Mouse (Mus musculus): ENCODE measurements around the gene Sp7. TPM values are rescaled to one million over a fixed set of nuclear protein-coding genes. Genes with fewer than 3 reads are reported as not detected.
A peak's percentile ranks its signal among the peaks of the same experiment; 100 is the strongest.

Sp7 gene
- total RNA-seq (2021) = not detected
- long read RNA-seq, experiment 1 = 0 reads
- long read RNA-seq, experiment 2 = 0 reads

DNA sequence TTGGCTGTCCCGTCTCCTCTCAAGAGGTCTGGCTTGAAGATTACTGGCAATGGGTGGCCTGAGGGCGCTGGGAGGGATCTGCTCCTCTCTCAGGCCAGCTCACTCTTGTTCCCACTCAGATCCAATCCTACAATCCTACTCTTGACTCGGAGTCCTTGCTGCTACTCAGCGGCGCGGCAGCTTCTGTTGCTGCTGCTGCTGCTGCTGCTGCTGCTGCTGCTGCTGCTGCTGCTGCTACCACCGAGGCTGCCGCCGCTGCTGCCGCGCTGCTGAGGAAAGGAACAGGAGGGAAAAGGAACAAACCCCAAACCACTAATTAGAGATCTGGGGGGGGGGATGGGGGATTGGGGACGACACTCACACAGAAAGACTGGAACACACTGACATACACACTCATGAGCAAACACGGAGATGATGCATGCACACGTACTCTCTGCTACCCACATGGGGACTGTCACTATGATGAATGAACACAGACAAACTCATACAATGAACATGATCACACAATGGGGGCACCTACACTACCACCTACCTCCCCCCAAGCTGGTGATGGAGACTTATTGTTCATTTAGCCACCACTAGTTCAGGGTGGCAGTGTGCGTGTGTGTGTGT lies at the start of gene Sp7:
Gene Sp7, minus strand, starts transcription at position 450 of the 612 bp plus-strand sequence.
- no peak for DNase-seq

DNA sequence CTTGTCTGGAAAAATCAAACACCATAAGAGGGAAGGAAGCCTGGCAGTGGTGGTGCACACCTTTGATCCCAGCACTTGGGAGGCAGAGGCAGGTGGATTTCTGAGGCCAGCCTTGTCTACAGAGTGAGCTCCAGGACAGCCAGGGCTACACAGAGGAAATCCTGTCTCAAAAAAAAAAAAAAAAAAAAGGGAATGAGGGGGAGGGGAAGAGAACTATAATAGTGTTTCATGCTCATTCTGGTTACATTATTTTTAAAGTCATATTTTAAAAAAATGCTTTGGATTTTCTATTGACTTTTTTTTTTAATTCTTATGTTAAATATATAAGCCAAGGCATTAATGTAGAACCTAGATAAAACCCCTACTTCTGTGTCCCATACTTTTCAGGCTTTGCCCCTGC lies 46.7 kb upstream of the Sp7 start:
- no peak for DNase-seq

DNA sequence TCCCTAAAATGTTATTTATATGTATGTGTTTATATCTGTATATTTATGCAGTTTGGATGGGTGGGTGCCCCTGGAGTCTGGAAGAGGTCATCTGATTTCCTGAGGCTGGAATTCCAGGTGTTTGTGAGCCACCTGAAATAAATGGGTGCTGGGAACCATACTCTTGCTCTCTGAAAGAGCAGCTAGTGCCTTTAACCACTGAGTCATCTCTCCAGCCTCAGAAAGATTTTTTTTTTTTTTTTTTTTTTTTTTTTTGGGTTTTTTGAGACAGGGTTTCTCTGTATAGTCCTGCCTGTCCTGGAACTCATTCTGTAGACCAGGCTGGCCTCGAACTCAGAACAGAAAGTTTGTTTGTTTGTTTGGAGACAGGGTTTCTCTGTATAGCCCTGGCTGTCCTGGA lies 44.1 kb upstream of the Sp7 start:
- no peak for DNase-seq

DNA sequence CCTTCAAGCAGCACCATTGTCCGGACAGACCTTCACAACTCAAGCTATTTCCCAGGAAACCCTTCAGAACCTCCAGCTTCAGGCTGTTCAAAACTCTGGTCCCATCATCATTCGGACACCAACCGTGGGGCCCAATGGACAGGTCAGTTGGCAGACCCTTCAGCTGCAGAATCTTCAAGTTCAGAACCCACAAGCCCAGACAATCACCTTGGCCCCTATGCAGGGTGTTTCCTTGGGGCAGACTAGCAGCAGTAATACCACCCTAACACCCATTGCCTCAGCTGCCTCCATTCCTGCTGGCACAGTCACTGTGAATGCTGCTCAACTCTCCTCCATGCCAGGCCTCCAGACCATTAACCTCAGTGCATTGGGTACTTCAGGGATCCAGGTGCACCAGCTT lies 42.3 kb upstream of the Sp7 start:
- DNase-seq = no peak

DNA sequence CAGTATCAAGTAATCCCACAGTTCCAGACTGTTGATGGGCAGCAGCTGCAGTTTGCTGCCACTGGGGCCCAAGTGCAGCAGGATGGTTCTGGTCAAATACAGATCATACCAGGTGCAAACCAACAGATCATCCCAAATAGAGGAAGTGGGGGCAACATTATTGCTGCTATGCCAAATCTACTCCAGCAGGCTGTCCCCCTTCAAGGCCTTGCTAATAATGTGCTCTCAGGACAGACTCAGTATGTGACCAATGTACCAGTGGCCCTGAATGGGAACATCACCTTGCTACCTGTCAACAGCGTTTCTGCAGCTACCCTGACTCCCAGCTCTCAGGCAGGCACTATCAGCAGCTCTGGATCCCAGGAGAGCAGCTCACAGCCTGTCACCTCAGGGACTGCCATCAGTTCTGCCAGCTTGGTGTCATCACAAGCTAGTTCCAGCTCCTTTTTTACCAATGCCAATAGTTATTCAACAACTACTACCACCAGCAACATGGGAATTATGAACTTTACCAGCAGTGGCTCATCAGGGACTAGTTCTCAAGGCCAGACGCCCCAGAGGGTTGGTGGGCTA lies 41.7 kb upstream of the Sp7 start:
- DNase-seq = no peak

DNA sequence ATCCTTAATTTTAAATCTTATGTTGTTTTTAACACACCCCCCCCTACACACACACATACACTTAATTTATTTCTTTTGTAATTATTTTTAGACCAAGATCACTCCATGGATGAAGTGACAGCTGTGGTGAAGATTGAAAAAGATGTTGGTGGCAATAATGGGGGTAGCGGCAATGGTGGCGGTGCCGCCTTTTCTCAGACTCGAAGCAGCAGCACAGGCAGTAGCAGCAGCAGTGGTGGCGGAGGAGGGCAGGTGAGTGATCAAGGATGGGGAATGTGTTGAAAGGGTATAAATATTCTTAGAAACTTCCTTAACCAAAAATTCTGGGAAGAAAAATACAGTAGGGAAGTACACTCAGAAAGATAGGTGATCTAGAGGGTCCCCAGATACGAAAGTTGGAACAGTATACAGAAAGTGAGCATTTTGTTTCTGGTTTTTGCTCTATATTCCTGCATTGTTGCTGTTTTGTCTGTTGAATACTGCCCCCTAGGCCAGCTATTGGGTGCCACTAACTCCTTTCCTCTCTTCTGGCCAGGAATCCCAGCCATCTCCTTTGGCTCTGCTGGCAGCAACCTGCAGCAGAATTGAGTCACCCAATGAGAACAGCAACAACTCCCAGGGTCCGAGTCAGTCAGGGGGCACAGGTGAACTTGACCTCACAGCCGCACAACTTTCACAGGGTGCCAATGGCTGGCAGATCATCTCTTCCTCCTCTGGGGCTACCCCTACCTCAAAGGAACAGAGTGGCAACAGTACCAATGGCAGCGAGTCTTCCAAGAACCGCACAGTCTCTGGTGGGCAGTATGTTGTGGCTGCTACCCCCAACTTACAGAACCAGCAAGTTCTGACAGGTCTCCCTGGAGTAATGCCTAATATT lies 40.9 kb upstream of the Sp7 start:
- DNase-seq = no peak

DNA sequence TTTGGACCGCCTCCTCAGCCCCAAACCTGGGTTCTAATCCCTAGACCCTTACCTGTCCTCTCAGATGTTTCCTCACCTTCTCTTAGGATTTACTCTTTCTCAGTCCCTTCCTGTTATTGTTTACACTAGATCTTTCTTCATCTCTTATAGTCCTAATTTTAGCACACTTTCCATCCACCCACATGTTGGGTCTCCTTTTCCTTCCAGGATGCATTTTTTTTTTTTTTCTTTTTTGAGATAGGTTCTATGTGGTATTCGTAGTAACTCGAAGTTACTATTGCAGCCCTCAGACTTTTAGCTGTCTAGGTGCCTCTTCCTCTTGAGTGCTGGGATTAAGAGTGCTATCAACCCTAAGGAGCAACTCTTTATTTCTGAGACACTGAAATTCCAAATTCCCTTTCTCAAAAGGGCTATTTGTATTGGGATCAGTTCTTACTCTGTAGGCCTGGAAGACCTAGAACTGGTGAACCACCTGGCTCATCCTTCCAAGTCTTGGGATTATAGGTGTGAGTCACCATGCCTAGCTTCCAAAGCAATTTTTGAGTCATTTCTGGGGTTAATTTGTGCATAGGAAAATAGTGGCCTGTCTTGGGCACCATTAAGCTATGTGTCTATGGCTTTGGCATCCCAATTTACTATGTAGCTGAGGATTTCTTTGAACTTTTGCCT lies 40.1 kb upstream of the Sp7 start:
- DNase-seq = no peak

DNA sequence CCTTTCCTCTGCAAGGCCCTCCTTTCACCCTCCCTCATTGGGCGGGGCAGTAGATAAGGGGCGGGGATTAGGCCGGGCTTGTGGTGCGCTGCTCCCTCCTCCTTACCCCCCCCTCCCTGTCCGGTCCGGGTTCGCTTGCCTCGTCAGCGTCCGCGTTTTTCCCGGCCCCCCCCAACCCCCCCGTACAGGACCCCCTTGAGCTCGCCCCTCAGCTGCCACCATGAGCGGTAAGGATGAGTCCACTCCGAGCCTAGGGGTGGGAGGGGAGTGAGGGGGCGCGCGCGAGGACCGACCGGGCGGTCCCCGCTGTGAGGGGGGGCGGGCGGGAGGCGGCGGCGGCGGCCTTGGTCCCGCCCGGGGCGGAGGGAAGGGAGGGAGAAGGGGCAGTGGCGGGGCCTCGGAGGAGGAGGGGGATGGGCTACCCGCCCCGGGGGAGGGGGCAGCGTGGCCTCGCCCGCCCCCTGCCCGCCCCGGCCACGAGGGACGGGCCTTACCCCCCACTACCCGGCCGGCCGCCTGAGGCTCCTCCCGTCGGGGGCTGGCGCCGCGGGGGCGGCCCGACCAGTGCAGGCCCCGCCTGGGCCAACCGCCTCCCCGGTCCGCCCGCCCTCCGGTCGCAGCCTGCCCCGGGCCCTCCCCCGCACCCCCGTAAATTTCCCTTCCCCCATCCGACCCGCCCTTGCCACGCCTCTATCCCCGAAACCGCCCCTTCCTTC lies 39.4 kb upstream of the Sp7 start:
- DNase-seq = peak; percentile 88 to 92

DNA sequence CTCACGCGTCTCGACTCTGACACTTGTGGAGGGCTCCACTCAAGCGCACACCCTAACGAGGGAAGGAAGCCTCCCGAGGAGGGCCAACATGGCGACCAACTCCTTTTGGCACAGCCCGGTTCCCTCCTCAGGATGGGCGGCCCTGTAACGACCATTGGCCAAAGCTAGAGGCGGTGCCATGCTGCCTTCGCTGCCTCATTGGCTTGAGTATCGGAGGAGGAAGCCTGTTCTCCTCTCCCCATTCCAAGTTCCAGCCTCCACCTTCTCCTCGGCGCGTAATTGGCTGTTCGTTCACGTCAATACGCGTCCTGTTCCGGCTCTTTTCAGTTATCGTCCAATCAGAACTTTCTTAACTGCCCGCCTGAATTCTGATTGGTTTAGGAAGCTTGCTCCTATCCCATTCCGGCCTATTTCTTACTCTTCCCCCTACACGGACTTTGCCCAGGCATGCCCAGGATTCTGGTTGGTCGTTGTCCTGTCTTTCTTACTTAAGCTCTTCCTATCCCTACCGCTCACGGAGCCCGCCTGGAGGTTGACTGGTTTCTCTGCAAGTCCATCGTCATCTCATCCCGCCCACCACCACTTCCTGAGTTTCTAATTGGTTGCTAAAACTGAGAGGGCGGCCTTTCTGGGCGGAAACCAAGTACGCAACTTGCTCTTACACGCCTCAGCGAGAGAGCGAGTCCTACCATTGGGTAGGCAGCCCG lies 38.7 kb upstream of the Sp7 start, which contains the start of gene Sp1:
Gene Sp1, plus strand, starts transcription at position 655 of the 707 bp plus-strand sequence.
- peak; percentile 99 to 100 for DNase-seq

DNA sequence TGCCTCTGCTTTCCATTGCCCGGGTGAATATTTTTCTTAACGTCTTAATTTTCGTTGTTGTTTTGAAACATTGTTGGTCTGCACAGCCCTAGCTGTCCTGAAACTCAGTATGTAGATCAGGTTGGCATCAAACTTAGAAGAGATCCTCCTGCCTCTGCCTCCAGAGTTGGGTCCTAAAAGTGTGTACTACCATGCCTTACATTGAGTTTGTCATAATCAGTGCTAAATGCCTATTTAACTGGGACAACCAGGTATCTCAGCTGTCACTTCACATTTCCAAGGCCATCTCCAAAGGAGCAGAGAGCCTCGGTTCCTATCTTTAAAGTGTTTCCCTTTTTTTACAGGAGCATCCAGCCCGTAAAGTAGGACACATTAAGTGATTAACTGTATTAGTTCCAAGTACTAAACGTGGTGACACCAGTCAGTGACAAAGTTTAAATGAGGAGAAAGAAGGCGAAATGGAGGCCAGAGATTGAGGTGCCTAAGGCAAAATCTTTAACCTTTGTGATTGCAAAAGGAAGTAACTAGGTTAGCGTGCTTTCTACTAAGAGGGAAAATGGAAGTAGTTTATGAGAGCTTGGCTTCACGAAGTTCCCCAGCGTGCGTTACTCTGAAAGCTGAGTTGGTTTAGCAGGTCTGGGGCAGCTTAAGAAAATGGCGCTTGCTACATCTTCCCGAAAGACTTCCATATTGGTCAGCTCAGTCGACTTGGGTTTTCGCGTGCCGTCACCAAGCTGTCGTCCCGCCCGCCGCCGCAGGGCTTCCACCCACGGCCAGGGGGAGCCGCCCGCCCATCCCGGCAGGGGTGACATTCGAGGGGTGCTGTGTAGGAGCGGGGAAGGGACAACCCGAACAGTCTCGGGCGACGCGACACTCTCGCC lies 37.9 kb upstream of the Sp7 start:
- peak; percentile 10 to 48 for DNase-seq

DNA sequence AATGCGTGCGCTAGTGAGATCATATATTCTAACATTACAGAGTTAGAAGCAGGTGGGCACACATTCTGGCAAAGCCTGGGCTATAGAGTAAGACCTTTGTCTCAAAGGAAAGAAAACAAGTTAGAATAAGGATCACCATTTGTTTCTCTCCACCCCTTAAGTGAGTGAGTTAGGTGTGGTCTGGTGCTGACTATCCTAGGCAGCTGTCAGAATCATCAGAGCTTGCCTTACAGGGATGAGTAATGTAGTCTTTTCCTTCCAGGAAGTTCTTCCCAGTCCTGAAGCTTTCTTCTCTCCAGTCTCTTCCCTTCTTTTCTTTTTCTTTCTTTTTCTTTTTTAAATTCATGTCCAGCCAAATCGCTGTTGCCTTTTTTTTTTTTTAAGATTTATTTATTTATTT lies 35.2 kb upstream of the Sp7 start:
- DNase-seq = no peak

DNA sequence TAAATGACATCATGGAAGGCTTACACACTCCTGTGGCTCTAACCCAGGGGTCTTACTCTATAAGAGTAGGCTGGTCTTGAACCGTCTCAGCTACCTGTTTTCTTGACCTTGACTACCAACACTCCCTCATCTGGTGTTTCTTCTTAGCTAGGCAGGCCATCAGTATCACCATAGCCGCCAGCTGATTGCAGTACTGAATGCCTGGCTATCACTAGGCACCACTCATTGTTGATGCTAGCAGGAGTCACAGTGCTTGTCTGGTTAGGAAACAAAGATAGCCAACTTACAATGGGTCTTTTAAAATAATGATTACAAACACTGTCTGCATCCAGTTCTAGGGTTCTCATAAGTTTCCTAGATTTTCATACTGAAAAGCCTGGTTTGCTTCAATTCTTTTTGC lies 34.3 kb upstream of the Sp7 start:
- no peak for DNase-seq

DNA sequence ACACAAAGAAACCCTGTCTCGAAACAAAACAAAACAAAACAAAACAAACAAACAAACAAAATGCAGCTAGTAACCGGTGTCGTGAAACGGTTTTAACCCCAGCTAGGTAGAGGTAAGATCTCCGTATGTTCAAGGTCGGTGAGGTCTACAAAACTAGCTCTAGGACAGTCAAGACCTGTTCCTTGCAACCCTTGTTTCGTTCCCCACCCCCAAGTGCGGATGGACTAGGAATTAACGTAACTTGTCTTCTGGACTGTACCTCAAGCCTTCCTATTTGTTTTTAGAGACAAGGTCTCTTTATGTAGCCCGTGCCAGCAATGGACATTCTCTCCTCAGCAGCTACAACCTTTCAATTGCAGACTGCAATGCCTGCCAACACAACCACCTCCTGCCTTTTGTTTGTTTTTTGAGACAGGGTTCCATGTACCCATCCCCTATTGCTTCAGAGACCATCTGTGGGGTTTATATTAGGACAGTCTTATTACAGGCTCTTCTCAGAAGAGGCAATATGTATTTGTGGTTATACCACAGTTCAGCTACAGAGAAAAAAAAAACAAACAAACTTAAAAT lies 33.6 kb upstream of the Sp7 start:
- no peak for DNase-seq

DNA sequence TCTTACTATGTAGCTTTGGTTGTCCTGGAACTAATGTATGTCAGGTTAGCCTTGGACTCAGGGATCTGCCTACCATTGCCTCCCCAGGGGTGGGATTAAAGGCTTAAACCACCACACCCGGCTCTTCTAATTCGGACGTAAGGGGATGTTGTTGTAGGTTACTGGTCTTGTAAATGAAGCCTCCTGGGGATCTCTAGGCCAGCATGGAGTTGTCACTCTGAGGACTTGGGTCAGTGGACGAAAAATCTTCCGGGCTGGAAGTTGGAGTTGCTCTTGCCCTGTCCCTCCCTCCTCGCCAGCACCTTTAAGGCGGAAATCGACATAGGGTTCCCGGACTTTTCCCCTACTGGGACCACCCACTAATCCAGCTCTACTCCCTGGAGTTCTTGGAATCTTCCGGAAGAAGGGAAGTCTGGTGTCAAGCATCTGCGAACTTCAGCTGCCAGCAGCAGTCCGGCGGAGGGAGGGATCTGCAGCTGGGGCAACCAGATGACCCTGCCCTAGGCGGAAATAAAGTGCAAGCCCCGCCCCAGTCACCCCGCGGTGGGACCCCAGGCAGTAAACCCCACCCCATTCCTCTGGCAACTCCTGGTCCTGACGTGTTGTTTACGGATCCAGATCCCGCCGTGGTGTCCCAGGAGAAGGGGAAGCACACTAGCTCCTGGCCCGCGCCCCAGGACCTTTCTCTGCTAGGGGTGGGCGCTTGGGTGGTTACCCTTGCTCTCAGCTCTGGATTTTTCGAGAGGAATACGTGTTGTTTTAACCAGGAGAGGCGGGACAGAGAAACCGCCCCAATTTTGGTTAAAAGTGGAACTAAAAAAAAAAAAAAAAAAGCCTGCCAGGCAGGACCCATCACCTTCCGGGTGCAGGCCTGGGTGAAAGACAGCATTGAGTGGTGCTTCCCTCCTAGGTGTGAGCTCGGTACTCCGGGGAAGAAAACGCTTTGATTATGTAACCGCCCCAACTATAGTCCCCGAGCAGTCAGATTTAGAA lies 32.5 kb upstream of the Sp7 start:
- peak; percentile 96 to 99 for DNase-seq

DNA sequence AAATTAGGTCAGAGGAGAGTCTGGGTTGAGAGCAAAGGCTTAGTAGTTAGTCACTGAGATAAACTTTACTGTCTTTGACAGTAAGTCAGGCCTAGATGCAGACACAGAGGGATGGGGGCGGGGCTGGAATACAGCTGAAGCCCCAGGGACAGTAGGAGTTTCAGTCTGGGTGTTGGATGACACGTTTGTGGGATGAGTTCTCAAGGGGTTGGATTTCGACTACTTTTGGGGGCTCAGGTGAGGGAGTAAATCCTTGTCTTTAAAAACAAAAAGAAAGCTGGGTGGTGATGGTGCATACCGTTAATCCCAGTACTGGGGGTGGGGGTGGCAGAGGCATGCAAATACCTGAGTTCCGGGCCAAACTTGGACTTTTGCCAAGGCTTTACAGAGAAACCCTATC lies 31.6 kb upstream of the Sp7 start:
- DNase-seq = peak; percentile 27 to 48

DNA sequence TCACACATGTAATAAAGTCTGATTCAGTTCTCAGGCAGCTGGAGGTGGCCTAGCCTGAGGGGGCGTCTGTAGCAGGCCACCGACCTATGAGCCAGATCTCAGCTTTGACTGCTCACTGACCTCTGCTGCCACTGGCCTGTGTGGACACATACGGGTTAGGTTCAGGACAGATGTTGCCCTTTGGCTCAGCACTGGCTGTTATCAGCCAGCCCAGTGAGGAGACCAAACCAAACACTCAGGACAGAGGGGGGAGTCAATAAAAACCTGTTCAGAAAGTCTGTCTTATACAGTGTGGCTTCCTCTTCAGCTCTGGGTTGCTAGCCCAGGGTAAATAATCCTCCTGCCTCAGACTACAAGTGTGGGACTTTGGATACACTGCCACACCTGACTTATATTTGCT lies 28.1 kb upstream of the Sp7 start:
- DNase-seq = peak in 1 of 2 experiments; percentile 45

DNA sequence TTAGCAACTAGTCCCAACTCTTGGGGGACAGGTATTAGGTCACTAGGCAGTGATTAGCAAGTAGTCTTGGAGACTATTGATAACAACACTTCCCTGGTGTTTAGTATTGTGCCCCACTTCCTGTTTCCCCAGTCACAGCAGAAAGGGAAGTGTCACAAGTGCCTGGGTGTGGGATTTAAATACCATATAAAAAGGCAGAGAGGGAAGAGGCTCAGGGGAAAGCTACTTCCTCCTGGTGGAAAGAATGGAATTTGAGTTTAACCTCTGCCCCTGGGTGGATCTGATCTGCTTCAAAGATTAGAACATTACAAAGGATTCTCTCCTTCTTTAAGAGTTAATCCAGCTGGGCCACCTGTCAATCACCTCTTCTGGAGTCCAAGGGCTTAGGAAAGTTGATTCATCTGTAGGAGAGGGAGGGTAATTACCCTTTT lies 26.6 kb upstream of the Sp7 start:
- peak; percentile 44 to 76 for DNase-seq

DNA sequence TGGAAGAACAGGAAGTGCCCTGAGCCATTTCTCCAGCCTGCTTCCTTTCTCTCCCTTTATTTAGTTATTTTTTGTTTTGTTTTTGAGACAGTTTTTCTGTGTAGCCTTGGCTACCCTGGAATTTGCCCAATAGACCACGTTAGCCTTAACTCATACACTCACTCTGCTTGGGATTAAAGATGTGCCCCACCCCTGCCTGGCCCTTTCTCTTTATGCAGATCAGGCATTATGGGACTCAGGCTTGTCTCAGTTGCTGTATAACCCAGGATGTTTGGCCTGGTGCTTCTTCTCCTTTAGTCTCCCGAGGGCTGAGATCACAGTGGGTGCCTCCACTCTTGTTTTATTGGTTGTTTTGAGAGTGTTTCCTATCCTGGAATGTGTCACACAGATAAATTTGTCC lies 25.5 kb upstream of the Sp7 start:
- DNase-seq = no peak

DNA sequence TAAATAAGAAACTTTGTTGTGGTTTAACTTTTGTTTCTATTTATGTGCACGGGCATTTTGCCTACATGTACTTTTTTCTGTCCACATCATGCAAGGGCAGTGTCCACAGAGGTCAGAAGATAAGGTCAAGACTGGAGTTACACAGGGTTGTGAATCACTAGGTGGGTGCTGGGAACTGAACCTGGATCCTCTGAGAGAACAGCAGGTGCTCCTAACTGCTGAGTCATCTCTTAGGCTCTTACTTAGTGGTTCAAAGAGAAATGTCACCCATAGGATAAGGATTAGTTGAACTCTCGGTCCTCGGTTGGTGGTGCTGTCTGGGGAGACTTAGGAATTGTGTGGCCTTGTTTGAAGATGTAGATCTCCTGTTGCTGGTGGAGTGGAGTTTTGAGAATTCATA lies 22.0 kb upstream of the Sp7 start:
- DNase-seq = no peak
